Mouse (Mus musculus): ENCODE measurements around the gene Ddb1. TPM values are rescaled to one million over a fixed set of nuclear protein-coding genes. Genes with fewer than 3 reads are reported as not detected.

Gene Ddb1
- polyA plus RNA-seq, 1 experiment from 2014 or later, result 349 TPM

GRCm38 (mm10) chr19:10637840-10638239 lies 32.7 kb downstream of the Ddb1 start:
- H3K4me2 ChIP-seq (ENCODE audit: low read depth, low read length), result no peak overlapping the region
- DNase-seq (ENCODE audit: low spot score) (peak; percentile 28), ATAC-seq (ENCODE audit: low read depth) (no peak)
- H3K36me3 ChIP-seq (ENCODE audit: control insufficient read depth, insufficient read depth, low read length), result no peaks in the 10 kb centered on the region
- no peaks in the 10 kb centered on the region for H3K9me3 ChIP-seq (ENCODE audit: control insufficient read depth, low read length)
- H3K27me3 ChIP-seq (replicated peaks; ENCODE audit: control insufficient read depth, insufficient read depth, low read length), result no peaks in the 10 kb centered on the region; the same call in 1 of the 2 replicates
- H3K4me1 ChIP-seq (ENCODE audit: control insufficient read depth, insufficient read depth, low read length), result peaks cover 17% of the 10 kb centered on the region; the same call in 1 of the 2 replicates
- 31% methylated on average over 7 of the region's 7 CpGs for WGBS
- H3K9ac ChIP-seq (ENCODE audit: low read depth, low read length), result no peak overlapping the region
- H3K4me3 ChIP-seq (ENCODE audit: low read depth, low read length), result no peak overlapping the region
- H3K27ac ChIP-seq (replicated peaks; ENCODE audit: low read depth, low read length), result no peak overlapping the region

- H3K27me3 ChIP-seq (replicated peaks; ENCODE audit: control insufficient read depth, insufficient read depth, low read length), result no peaks in the 10 kb centered on the region; the same call in 1 of the 2 replicates
- H3K9me3 ChIP-seq (ENCODE audit: control insufficient read depth, low read length), result no peaks in the 10 kb centered on the region
- 0 out of 2 replicates have a peak overlapping the region, but pooled peaks have one; percentile 2 for H3K4me3 ChIP-seq (ENCODE audit: low read depth, low read length)
- no peaks in the 10 kb centered on the region for H3K36me3 ChIP-seq (ENCODE audit: control insufficient read depth, insufficient read depth, low read length)
- peak overlapping the region; percentile 19 for H3K4me2 ChIP-seq (ENCODE audit: low read depth, low read length)
- H3K4me1 ChIP-seq (ENCODE audit: control insufficient read depth, insufficient read depth, low read length), result peaks cover 8% of the 10 kb centered on the region; the same call in 1 of the 2 replicates
- ATAC-seq (ENCODE audit: low read depth) (peak; percentile 35; the same call in 1 of the 2 replicates), DNase-seq (ENCODE audit: low spot score) (peak; percentile 67)
- 8% methylated on average over 5 of the region's 5 CpGs for WGBS
- H3K9ac ChIP-seq (ENCODE audit: low read depth, low read length), result no peak overlapping the region
- H3K27ac ChIP-seq (replicated peaks; ENCODE audit: low read depth, low read length), result peak overlapping the region; percentile 76
Observed at GRCm38 (mm10) chr19:10640080-10640479, 35.0 kb downstream of the Ddb1 start.

GRCm38 (mm10) chr19:10640589-10641378 lies 35.7 kb downstream of the Ddb1 start:
- Histone ChIP-seq H3K9ac (ENCODE audit: low read depth, low read length) (no peak overlapping the region), H3K9me3 (ENCODE audit: control insufficient read depth, low read length) (no peaks in the 10 kb centered on the region), H3K36me3 (ENCODE audit: control insufficient read depth, insufficient read depth, low read length) (no peaks in the 10 kb centered on the region), H3K4me1 (ENCODE audit: control insufficient read depth, insufficient read depth, low read length) (peaks cover 5% of the 10 kb centered on the region; the same call in 1 of the 2 replicates), H3K27me3 (replicated peaks; ENCODE audit: control insufficient read depth, insufficient read depth, low read length) (no peaks in the 10 kb centered on the region; the same call in 1 of the 2 replicates), H3K27ac (replicated peaks; ENCODE audit: low read depth, low read length) (peak overlapping the region; percentile 76), H3K4me3 (ENCODE audit: low read depth, low read length) (0 out of 2 replicates have a peak overlapping the region, but pooled peaks have one; percentile 2), H3K4me2 (ENCODE audit: low read depth, low read length) (peak overlapping the region; percentile 19)
- 34% methylated on average over 13 of the region's 13 CpGs for WGBS
- ATAC-seq (ENCODE audit: low read depth), result peak; percentile 75
- peak; percentile 76 for DNase-seq (ENCODE audit: low spot score)

- H3K9me3 ChIP-seq (ENCODE audit: control insufficient read depth, low read length), result no peaks in the 10 kb centered on the region
- H3K27me3 ChIP-seq (replicated peaks; ENCODE audit: control insufficient read depth, insufficient read depth, low read length), result no peaks in the 10 kb centered on the region
- H3K9ac ChIP-seq (ENCODE audit: low read depth, low read length), result no peak overlapping the region
- 0 out of 2 replicates have a peak, but pooled peaks cover under 1% of the 10 kb centered on the region for H3K4me1 ChIP-seq (ENCODE audit: control insufficient read depth, insufficient read depth, low read length)
- ATAC-seq (ENCODE audit: low read depth) (no peak), DNase-seq (ENCODE audit: low spot score) (no peak)
- H3K27ac ChIP-seq (replicated peaks; ENCODE audit: low read depth, low read length), result no peak overlapping the region
- no peak overlapping the region for H3K4me3 ChIP-seq (ENCODE audit: low read depth, low read length)
- no peak overlapping the region for H3K4me2 ChIP-seq (ENCODE audit: low read depth, low read length)
- H3K36me3 ChIP-seq (ENCODE audit: control insufficient read depth, insufficient read depth, low read length), result no peaks in the 10 kb centered on the region
- 96% methylated on average over 2 of the region's 2 CpGs for WGBS
Observed at GRCm38 (mm10) chr19:10645616-10646015, 40.5 kb downstream of the Ddb1 start.

GRCm38 (mm10) chr19:10648156-10648555 lies 43.0 kb downstream of the Ddb1 start:
- Histone ChIP-seq H3K36me3 (ENCODE audit: control insufficient read depth, insufficient read depth, low read length) (no peaks in the 10 kb centered on the region), H3K4me3 (ENCODE audit: low read depth, low read length) (no peak overlapping the region), H3K9me3 (ENCODE audit: control insufficient read depth, low read length) (no peaks in the 10 kb centered on the region), H3K27ac (replicated peaks; ENCODE audit: low read depth, low read length) (no peak overlapping the region), H3K4me1 (ENCODE audit: control insufficient read depth, insufficient read depth, low read length) (no peaks in the 10 kb centered on the region), H3K27me3 (replicated peaks; ENCODE audit: control insufficient read depth, insufficient read depth, low read length) (no peaks in the 10 kb centered on the region), H3K9ac (ENCODE audit: low read depth, low read length) (no peak overlapping the region), H3K4me2 (ENCODE audit: low read depth, low read length) (no peak overlapping the region)
- DNase-seq (ENCODE audit: low spot score) (no peak), ATAC-seq (ENCODE audit: low read depth) (no peak)
- 63% methylated on average over 8 of the region's 8 CpGs for WGBS

GRCm38 (mm10) chr19:10656058-10656457 lies 50.9 kb downstream of the Ddb1 start:
- no peak for ATAC-seq (ENCODE audit: low read depth)

GRCm38 (mm10) chr19:10657742-10658141 lies 52.6 kb downstream of the Ddb1 start:
- DNase-seq (ENCODE audit: low spot score), result no peak
- H3K36me3 ChIP-seq (ENCODE audit: control insufficient read depth, insufficient read depth, low read length), result no peaks in the 10 kb centered on the region
- no peak for ATAC-seq (ENCODE audit: low read depth)

More at GRCm38 (mm10) chr19:10656058-10656457, 50.9 kb downstream of the Ddb1 start:
- no peak for DNase-seq (ENCODE audit: low spot score)
- Histone ChIP-seq H3K4me1 (ENCODE audit: control insufficient read depth, insufficient read depth, low read length) (no peaks in the 10 kb centered on the region), H3K4me2 (ENCODE audit: low read depth, low read length) (no peak overlapping the region), H3K27me3 (replicated peaks; ENCODE audit: control insufficient read depth, insufficient read depth, low read length) (no peaks in the 10 kb centered on the region), H3K4me3 (ENCODE audit: low read depth, low read length) (no peak overlapping the region), H3K9ac (ENCODE audit: low read depth, low read length) (no peak overlapping the region), H3K36me3 (ENCODE audit: control insufficient read depth, insufficient read depth, low read length) (no peaks in the 10 kb centered on the region), H3K9me3 (ENCODE audit: control insufficient read depth, low read length) (no peaks in the 10 kb centered on the region), H3K27ac (replicated peaks; ENCODE audit: low read depth, low read length) (no peak overlapping the region)
- WGBS, result 37% methylated on average over 3 of the region's 3 CpGs

GRCm38 (mm10) chr19:10658406-10658805 lies 53.3 kb downstream of the Ddb1 start:
- DNase-seq (ENCODE audit: low spot score), result no peak
- no peak overlapping the region for H3K4me3 ChIP-seq (ENCODE audit: low read depth, low read length)
- no peak for ATAC-seq (ENCODE audit: low read depth)
- H3K27me3 ChIP-seq (replicated peaks; ENCODE audit: control insufficient read depth, insufficient read depth, low read length), result no peaks in the 10 kb centered on the region
- no peak overlapping the region for H3K27ac ChIP-seq (replicated peaks; ENCODE audit: low read depth, low read length)
- WGBS, result 81% methylated on average over 2 of the region's 2 CpGs
- no peaks in the 10 kb centered on the region for H3K9me3 ChIP-seq (ENCODE audit: control insufficient read depth, low read length)
- no peak overlapping the region for H3K9ac ChIP-seq (ENCODE audit: low read depth, low read length)
- no peak overlapping the region for H3K4me2 ChIP-seq (ENCODE audit: low read depth, low read length)
- no peaks in the 10 kb centered on the region for H3K36me3 ChIP-seq (ENCODE audit: control insufficient read depth, insufficient read depth, low read length)
- H3K4me1 ChIP-seq (ENCODE audit: control insufficient read depth, insufficient read depth, low read length), result no peaks in the 10 kb centered on the region

More at GRCm38 (mm10) chr19:10657742-10658141, 52.6 kb downstream of the Ddb1 start:
- no peak overlapping the region for H3K9ac ChIP-seq (ENCODE audit: low read depth, low read length)
- H3K9me3 ChIP-seq (ENCODE audit: control insufficient read depth, low read length), result no peaks in the 10 kb centered on the region
- no peaks in the 10 kb centered on the region for H3K4me1 ChIP-seq (ENCODE audit: control insufficient read depth, insufficient read depth, low read length)
- 83% methylated on average over 5 of the region's 5 CpGs for WGBS
- H3K27me3 ChIP-seq (replicated peaks; ENCODE audit: control insufficient read depth, insufficient read depth, low read length), result no peaks in the 10 kb centered on the region
- no peak overlapping the region for H3K4me3 ChIP-seq (ENCODE audit: low read depth, low read length)
- H3K4me2 ChIP-seq (ENCODE audit: low read depth, low read length), result no peak overlapping the region
- no peak overlapping the region for H3K27ac ChIP-seq (replicated peaks; ENCODE audit: low read depth, low read length)

Data from embryonic facial prominence, embryonic 14.5 days (tissue).